Mouse (Mus musculus) heart, postnatal 36 days (tissue): ENCODE data around the gene Smad3. TPM values are rescaled to one million over a fixed set of nuclear protein-coding genes. Genes with fewer than 3 reads are reported as not detected.

ENCODE experiments used
- DNase-seq, 2 experiments: peaks; one replicate each; pipeline ENCODE4 v3.0.0; 2021 to 2022
- intact Hi-C: fragments of 180-260 bp; cut with DNase I; formaldehyde crosslinking; loops from one replicate; pipeline ENCODE4 v1.15.1; 2025
- total RNA-seq, 2 experiments: library from RNA; stranded (reverse); gene quantifications; 2 replicates each; pipeline ENCODE4 v1.2.3; 2021

The Smad3 gene
- total RNA-seq, 2 experiments from 2014 or later = 12.5 to 13.2 TPM

DNA sequence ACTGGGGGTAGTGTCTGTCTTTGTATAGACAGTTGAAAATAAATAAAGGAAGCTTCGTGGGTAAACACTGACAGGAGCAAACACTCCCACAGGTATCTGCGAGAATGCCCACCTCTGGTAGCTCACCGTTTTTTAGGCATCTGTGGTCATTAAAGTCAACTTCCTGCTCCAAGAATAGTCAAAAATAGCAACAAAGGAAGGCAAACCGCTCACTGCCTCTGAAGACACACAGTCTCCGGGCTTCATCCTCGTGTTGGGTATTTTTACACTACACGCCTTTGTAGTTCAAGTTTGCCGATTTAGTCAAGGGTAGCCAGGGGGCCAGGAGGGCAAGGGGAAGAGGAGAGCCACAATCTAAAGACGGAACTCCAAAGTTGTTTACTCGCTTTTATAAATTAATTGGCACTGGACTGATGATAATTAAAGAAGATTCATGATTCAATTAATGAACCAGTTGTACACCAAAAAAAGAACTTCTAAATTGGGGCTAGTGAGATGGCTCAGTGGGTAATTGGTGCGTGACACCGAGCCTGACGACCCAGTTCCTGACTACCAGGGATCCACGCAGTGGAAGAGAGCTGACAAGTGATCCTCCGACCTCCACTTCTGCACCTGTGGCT, 8.4 kb downstream of the Smad3 start:
- DNase-seq = no peak
- intact Hi-C loops = no loop called here

DNA sequence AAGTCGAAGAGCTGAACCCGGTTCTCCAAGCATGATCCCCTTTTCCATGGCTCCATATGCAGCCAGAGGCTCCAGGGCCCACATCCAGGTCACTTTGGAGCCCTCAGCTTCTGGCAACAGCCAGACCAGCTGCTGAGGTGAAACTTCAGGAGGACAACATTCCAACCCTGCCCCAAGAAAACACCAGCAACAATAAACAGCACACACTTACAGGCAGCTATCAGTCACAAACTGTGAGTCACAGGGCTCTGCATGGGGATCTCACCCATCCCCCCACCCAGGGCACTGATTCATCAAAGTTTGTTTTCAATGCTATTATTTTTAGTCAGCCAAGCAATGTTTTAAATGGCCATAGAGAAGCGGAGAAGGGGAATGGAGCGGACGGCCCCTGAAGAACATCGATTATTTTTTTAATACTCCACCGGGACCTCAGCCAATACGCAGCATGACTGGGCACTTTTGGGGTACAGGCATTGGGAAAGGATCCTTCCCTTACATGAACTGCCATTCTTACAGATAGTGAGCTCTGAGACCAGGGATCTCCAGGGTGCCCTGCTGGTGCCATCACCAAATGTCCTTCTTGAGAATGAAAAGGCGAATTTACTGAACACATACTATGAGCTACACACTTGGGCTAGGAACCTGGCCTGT, 10.0 kb downstream of the Smad3 start:
- intact Hi-C loops = no loop called here
- peak; percentile 11 to 39 for DNase-seq

DNA sequence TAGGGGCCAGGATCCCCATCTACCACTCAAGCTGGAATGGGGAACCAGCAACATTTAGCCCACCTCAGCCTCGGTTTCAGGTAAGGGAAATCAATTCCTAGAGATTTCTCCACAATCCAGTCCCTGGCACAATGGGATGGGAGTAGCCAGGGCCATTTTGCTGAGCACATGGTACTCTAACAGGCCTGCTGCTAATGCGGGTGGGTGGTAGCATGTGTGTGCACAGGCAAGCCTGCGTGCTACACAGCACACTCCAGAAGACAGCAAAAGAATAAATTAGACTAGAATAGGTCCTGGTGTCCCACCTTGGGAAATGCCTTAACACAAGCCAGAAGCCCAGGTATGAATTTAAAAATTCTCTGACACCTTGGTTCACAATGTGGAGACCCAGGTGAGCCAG, 10.8 kb downstream of the Smad3 start:
- intact Hi-C loops = no loop called here

DNA sequence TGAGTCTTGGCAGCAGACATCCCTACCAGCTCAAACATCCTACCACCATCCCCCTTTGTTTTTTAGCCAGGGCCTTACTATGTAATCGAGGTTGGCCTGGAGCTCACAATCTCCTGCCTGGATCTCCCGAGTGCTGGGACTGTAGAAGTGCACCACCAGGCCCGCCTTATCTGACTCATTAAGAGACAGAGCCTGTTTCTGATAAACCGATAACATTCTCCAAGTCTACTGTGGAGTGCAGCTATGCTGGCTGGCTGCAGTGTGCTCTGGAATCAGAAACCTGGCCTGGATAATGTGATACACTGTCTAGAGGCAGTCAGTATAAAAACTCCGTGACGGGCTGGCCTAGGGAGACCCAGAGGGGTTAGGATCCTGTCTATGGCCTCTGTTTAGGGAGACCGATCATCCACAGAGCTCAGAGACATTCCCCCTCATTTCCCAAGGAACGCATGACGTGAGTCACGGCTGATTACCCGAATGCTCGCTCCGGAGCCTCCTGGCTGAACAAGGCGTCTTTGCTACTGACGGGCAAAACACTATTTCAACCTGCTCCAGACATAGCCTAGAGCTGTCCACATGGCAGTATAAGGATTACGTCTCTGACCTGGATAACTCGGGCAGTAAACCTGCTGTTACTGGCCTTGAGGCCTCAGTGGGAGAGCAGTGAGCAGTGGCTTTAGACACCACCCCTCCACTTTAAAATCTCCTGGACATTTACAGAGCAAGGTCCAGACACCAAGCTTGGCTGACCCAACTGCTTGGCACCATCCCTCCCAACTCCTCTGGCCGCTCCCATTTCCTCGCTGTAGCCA, 11.8 kb downstream of the Smad3 start:
- DNase-seq = peak in 1 of 2 experiments; percentile 9
- intact Hi-C loops = no loop called here

More for the DNA sequence above, 10.8 kb downstream of the Smad3 start:
- DNase-seq = no peak

DNA sequence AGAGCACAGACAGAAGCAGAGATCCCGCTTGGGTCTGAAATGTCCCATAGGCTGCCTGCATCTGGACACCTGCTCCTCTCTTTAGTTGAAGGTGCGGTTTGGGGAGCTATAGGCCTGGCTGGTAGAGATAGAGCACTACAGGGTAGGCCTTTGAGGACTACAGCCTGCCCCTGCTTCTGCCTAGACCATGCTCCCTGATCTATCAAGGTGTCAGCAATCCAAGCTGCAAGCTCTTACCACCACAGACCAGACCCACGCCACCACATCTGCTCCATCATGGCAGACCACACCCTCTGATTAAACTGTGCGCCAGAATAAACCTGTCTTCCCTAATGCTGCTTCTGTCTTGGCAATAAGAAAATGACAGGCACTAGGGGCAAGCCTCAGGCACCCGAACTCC, 13.2 kb downstream of the Smad3 start:
- intact Hi-C loops = no loop called here
- no peak for DNase-seq

DNA sequence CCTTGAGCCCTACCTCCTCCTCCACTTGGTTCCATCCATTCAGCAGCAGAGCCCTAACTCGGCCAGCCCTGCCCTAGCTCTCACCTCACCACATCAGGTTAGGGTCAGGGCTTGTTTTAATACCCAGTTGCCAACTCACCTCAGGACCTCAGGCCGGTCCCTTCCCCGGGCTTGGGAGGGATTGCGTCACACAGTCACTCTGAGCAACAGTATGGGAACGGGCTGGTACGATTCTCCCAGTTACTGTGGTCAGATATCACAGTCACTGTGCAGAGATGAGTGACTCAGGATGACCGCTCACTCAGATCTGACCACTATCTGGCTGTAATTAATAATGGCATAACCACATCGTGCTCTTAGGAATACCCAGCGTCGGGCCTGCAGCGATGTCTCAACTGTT, 14.0 kb downstream of the Smad3 start:
- no peak for DNase-seq
- intact Hi-C loops = no loop called here

DNA sequence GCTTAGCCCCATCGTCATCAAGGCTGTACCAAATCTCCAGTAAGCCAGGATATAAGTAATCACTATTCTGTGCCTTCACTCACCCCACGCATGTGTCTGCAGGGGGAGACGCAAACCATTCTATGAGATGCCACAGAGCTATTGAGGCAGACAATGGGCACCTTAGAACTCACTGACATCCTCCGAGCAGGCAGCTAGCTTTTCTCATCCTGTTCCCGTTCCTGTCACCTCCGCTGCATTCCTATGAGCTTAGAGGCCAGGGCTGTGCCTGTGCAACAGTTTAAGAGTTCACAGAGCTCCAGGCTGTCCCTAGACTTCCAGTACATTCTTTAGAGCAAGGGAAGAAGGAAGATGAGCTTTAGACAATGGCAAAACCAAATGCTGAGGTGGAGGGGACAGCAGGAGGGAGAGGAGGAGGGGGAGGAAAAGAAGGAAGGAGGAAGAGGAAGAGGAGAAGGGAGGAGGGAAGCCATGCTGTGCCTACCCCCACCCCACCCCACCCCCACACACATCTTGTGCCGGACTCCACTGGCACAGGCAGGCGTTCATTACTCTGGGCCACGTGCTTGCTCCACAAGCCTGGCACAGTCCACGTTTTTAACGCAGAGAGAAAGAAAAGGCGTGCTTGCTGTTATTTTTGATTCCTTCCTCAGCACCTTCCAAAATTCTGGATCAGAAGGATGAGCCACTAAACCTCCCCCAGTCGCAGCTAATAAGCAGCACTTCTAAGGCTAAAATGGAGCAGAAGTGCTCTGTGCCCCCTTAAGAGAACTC, 14.7 kb downstream of the Smad3 start:
- intact Hi-C loops = no loop called here
- DNase-seq = no peak

DNA sequence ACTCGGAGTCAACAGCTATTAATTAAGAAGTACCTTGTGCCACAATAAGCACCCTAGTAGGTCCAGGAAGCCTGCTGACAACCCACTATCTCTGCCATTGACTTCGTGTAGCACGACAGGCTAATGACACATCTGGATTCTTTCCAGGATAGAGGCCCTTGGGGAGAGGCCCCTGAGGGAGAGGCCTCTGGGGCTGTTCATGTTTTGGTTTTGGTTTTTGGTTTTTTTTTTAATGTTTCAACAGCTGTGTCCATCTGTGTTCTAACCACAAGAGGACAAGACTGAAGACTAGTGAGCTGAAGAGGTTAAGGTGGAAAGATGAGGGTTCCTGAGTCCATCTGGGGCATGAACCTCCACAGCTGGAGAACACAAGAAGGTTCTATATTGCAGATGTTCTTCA, 15.5 kb downstream of the Smad3 start:
- intact Hi-C loops = no loop called here
- no peak for DNase-seq

DNA sequence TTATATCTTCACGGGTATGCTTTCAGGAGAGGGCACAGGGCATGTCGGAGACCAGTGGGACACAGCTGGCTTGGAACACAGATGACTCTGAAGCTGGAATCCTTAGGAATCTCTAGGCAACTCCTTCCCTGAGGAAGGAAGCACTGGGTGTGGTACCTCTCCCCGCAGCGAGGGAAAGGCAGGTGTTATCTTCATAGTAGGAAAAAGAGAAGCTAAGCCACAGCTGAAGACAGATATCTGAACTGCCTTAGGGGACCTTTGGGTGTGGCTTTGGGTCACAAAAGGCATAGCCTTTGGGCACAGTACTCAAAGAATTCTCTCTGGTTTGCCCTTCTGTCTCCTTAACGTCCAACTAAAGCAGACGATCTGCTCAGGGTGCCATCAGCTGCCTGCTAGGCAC, 16.0 kb downstream of the Smad3 start:
- no peak for DNase-seq
- intact Hi-C loops = no loop called here

DNA sequence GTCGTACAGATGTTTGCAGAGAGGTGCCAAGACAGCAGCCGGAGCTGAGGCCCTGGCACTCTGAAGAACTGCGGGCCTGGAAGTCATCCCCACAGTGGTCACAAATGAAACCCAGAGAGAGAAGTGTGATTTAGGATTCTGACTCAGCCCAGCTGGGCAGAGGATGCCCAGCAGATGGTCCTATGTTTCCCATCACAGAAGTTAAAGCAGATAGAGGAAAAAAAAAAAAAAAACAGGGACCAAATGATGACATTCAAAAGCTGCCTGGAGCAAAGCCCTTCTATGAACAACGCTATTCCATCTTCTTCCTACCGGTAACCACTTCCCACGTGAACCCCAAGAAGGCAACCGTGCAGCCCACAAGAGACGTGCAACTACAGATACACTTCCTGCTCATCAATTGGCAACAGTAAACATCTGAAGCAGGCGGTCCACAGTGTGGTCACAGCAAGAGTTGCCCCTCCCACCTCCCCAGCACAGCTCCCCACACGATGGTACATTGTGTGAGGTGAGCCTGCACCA, 17.4 kb downstream of the Smad3 start:
- intact Hi-C loops = no loop called here

DNA sequence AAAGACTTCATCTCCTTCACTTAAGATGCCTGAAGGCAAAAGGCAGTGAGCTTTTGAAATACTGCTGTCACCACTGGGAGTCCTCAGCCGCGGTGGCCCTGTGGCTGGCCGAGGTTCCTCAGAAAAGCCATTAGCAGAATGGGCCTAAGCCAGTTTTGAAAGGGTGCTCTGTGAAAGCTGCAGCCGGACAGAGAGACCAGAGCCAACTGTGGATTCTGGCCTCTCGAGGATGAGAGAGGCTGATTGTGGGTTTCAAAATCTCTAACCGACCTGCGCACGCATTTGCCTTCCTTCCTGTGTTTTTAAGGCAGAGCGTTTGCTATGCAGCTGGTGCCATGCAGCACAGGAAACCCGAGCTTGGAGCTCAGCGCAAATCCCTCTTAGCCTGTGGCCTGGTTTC, 19.0 kb downstream of the Smad3 start:
- DNase-seq = no peak
- intact Hi-C loops = no loop called here

More for the DNA sequence above, 17.4 kb downstream of the Smad3 start:
- no peak for DNase-seq

DNA sequence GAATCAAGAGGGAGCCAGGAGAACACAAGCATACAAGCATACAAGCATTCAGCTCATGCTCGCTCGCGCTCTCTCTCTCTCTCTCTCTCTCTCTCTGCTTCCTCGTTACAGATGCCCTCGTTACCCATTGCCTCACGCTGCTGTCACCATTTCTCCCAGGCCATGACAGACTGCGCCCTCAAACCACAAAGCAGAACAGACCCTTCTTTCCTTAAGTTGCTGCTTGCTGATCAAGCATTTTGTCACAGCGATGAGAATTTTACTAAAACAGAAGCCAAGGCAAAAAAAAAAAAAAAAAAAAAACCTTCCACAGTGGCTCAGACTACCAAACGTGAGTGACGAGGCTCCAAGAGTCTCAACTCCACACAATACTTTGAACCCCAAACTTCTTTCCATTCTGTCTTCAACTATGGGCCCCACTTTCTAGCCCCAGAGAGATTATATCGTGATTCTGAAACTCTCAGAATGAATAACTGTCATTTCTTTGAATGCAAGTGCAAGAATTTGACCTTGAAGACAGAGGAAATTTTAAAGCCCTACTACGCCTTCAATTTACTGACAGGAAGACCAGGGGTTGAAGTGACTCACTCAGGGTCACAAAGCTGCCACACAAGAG, 19.6 kb downstream of the Smad3 start:
- no peak for DNase-seq
- intact Hi-C loops = no loop called here

DNA sequence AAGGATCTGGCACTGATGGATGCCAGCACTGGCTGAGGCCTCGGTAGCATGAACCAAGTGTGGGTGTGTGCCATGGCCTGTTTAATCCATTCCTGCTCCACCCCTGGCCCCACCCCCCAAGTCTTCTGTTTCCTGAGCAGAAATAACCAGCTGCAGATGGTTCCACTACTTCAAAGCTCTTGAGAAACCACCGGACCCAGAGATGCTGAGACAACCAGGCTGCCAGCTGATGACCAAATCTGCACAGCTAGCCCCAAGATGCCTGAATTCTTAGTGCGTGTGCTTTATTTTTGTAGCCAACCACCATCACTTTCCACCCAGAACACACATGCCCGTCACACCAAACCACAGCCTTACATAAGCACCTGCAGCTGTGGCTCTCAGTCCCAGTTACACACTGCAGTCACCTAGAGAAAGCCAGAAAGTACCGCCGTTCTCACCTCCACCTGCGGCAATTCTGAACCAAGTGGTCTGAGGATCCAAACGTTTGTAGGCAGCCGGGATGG, 20.3 kb downstream of the Smad3 start:
- intact Hi-C loops = no loop called here
- DNase-seq = no peak

DNA sequence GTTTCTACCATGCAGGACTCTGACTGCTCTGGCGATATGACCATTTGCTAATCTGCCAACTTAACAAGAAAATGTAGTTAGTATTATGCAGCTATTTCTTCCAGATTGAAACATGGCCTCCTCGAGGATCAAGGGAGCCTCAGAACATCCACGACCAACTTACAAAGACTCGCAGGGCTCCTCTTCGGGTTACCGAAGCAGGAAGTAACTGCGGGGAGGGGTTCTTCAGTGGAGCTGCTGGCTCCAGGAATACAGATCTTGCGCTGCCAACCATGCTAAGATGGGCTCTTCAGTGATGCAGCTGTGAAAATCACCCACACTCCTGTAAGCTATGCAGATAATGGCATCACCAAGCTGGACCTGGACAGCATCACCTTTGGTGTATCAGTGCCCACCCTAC, 23.5 kb downstream of the Smad3 start:
- DNase-seq = no peak
- intact Hi-C loops = no loop called here

DNA sequence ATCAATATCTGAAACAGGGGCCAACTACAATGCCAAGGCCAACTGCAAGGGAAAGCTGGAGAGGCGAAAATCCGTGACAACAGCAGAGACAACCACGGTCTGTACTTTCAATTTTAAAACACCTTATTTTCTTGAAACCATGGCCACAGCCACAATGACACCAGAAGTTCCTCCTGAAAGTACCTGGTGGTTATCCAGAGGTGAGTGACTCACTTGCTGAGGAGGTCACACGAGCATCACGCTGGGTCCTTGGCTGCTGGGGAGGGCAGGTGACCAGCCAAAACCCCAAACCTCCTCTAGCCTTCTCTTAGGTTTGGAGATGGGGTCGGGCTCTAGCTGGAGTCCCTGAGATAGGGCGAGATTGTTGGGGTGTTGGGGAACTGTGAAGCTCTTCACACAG, 25.1 kb downstream of the Smad3 start:
- DNase-seq = no peak
- intact Hi-C loops = no loop called here

DNA sequence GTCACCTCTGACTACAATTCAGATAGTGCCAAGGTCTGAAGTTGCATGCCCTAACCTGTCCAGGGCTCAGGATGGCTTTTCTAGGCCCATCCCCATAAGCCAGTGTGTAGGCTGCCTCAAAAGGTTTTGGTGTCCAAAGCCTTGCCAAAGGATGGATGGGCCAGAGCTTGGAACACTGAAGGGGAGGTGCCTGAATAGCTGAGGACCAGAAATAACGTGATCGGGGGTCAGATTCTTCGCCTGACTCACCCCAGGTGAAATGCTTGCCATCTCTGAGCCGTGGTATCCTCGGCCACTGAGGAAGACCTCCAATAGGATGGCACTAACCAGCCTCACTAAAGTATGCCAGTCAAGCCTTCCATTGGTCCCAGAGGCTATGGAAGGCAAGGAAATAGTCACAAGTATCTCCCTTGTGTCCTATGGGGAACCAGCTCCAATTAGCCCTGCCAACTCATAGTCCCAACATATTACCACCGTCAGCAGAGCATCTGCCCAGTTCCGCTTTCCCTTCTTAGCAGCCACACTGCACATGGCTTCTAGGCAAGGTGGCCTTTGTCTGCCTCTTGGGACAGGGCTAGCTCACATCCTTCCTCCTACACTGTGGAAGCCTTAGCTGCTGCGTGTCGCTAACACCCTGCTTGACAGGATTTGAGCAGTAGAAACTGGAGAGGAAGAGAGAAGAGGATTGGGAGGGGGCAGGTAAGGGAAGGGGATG, 26.5 kb downstream of the Smad3 start:
- intact Hi-C loops = no loop called here
- DNase-seq = peak in 1 of 2 experiments; percentile 28

DNA sequence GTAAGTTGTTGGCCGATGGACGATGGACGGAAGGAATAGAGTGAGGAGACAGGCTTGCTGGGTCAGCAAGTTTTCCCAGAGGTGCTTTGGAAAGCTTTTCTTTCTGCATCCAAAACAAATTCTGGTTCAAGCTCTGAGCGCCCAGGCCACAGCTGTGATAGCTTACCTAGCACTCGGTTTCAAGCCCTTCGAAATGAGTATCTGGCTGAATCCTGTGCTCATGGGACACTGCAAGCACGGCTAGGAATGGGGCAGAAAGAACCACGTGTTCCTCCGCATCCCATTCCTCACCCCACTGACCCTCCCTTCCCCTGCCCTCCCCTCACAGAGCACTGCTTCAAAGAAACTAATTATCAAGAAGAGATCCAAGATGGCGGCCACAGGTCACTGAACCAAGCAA, 28.8 kb downstream of the Smad3 start:
- intact Hi-C loops = no loop called here
- no peak for DNase-seq

DNA sequence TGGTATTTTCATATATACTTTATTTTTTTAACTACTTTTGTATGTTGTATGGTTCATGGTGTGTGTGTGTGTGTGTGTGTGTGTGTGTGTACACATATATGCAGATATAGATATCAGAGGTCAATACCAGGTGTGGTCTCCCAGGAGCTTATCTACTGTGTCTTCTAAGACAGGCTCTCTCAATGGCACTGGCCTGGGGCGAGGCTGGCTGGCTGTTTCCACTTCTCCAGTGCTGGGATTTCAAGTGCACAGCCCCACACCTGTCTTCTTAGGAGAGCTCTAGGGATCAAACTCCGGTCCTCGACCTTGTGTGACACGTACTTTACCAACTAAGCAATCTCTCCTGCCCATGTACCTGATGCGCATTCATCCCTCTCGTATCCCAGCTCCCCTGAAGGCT, 30.7 kb downstream of the Smad3 start:
- no peak for DNase-seq
- intact Hi-C loops = no loop called here
